ENCODE assay signal across 8 mouse cellular contexts in genomic region chr1:156539787-156540560, GRCm38 (mm10). TPM values are rescaled to one million over a fixed set of nuclear protein-coding genes. Genes with fewer than 3 reads are reported as not detected.
DNase-seq lines count a peak whose midpoint lies in the region; ATAC-seq and TF ChIP-seq lines count a peak whose summit lies in the region.

No protein-coding gene starts in this region.

- no peaks in the 10 kb centered on the region for H3K27me3 ChIP-seq in heart, postnatal 0 days (ENCODE audit: control insufficient read depth, insufficient read depth, low read length)
- H3K27me3 ChIP-seq in neural tube, embryonic 13.5 days = no peaks in the 10 kb centered on the region

- no peak for ATAC-seq in heart, postnatal 0 days (ENCODE audit: insufficient read depth, low read depth)
- ATAC-seq in neural tube, embryonic 13.5 days (ENCODE audit: low read depth) = peak; percentile 63; the same call in 1 of the 2 replicates

- no peak overlapping the region for H3K27ac ChIP-seq in heart, postnatal 0 days (ENCODE audit: low read depth)
- H3K27ac ChIP-seq in neural tube, embryonic 13.5 days (replicated peaks) = no peak overlapping the region

- no peak overlapping the region for H3K4me2 ChIP-seq in heart, postnatal 0 days (ENCODE audit: low read depth, low read length)
- no peak overlapping the region for H3K4me2 ChIP-seq in neural tube, embryonic 13.5 days

- no peaks in the 10 kb centered on the region for H3K9me3 ChIP-seq in heart, postnatal 0 days (replicated peaks; ENCODE audit: control insufficient read depth, low read length)
- no peaks in the 10 kb centered on the region for H3K9me3 ChIP-seq in neural tube, embryonic 13.5 days

- H3K4me3 ChIP-seq in heart, postnatal 0 days (ENCODE audit: low read depth, low read length) = no peak overlapping the region
- no peak overlapping the region for H3K4me3 ChIP-seq in neural tube, embryonic 13.5 days

- no peaks in the 10 kb centered on the region for H3K36me3 ChIP-seq in heart, postnatal 0 days (replicated peaks; ENCODE audit: control insufficient read depth, insufficient read depth, low read length)
- no peaks in the 10 kb centered on the region for H3K36me3 ChIP-seq in neural tube, embryonic 13.5 days

- TF ChIP-seq EP300 in heart, postnatal 0 days (IDR thresholded peaks at IDR 0.05; ENCODE audit: low read depth) = no peak

- peak; percentile 56 for TF ChIP-seq CTCF in heart, postnatal 0 days (IDR thresholded peaks at IDR 0.05; ENCODE audit: low read depth)

- H3K9ac ChIP-seq in heart, postnatal 0 days (replicated peaks; ENCODE audit: low read depth, low read length) = no peak overlapping the region
- no peak overlapping the region for H3K9ac ChIP-seq in neural tube, embryonic 13.5 days

- no peaks in the 10 kb centered on the region for H3K4me1 ChIP-seq in heart, postnatal 0 days (ENCODE audit: control insufficient read depth, insufficient read depth)
- no peaks in the 10 kb centered on the region for H3K4me1 ChIP-seq in neural tube, embryonic 13.5 days (replicated peaks)

- peak; percentile 37 for DNase-seq in heart, postnatal 0 days (ENCODE audit: low spot score)
- DNase-seq in heart, adult 11 months = no peak
- no peak for DNase-seq in neural tube, embryonic 10.5 days (ENCODE audit: extremely low spot score, low spot score)
- DNase-seq in brain, embryonic 18.5 days (ENCODE audit: low read depth, low spot score) = peak; percentile 46
- peak; percentile 31 for DNase-seq in lung, postnatal 14 days
- no peak for DNase-seq in natural killer cell, adult 2 months (ENCODE audit: low spot score in 2 of 2)
- no peak for DNase-seq in ovary, postnatal 14 days (ENCODE audit: low spot score)

- 31% methylated on average over 4 of the region's 4 CpGs for WGBS in heart, postnatal 0 days
- WGBS in neural tube, embryonic 13.5 days = 50% methylated on average over 4 of the region's 4 CpGs

RNA-seq across cellular contexts. Expression of gene Gm10031, which starts 16.2 kb away (rescaled TPM):
- total RNA-seq in heart, postnatal 0 days (2014; rRNA removed; ENCODE audit: low replicate concordance) = 9.1 and 13.9 TPM in 2 replicates
- polyA plus RNA-seq in heart, postnatal 0 days (2015; fragmentation: Nextera tagmentation; extraction: Ambion mirVana) = 0.33 and 0.45 TPM in 2 replicates
- 0.63 and 0.68 TPM in 2 replicates for polyA plus RNA-seq in neural tube, embryonic 13.5 days (2015; fragmentation: Nextera tagmentation; extraction: Ambion mirVana)

RNA-seq across cellular contexts. Expression of gene Abl2, which starts 18.6 kb away (rescaled TPM):
- 11.7 and 12.9 TPM in 2 replicates for total RNA-seq in heart, postnatal 0 days (2014; rRNA removed; ENCODE audit: low replicate concordance)
- polyA plus RNA-seq in heart, postnatal 0 days (2015; fragmentation: Nextera tagmentation; extraction: Ambion mirVana) = 1.7 and 2.0 TPM in 2 replicates
- polyA plus RNA-seq in neural tube, embryonic 13.5 days (2015; fragmentation: Nextera tagmentation; extraction: Ambion mirVana) = 5.4 and 6.1 TPM in 2 replicates

Comparison
In these comparisons a context has a peak if more than half of its experiments do, and no peak if none do; other contexts are left out.
1. DNase-seq: peak in heart, postnatal 0 days (single experiment), brain, embryonic 18.5 days (single experiment) and lung, postnatal 14 days (single experiment); none in heart, adult 11 months (single experiment), neural tube, embryonic 10.5 days (single experiment), natural killer cell, adult 2 months (0 of 2) and ovary, postnatal 14 days (single experiment).